In the genomic region with DNA sequence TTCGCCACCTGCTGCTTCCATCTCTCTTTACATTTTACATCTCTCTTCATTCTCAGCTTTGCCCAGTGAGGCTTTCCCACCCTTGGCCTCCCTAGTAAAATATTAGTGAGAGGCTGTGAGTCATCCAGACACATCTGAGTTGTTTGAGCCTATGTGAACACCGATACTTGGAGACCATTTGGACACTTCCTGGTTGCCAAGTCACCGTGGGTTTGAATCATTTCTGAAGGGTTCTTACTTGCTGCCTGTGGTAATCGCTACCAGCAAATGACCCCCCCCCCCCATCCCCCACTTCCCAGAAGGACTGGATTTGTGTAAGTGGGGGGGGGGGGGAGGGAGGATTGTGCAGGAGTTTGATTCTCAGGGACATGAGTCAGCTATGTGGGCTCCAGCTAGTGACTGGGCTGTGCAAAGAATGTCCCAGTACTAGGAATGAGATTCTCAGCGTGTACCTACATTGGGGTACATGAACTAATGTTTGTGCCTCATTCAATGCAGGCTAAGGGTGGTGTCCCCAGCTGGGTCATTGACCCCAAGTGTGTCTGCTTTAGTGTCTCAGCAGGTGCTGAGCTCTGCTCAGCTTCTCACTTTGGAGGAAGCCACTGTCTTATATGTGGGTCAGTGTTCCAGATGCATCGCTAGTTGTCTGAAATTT, we compare ENCODE assay signal across 12 mouse cellular contexts.
DNase-seq lines count a peak whose midpoint lies in the region; ATAC-seq lines count a peak whose summit lies in the region.
"Had no signal": no experiment of that assay in that cellular context is flagged by ENCODE, and none has a peak within 500 bp of the region (broad histone marks: within the 10 kb centered on the region; RNA-seq: fewer than 3 reads in every experiment).

No protein-coding gene starts in this region.

- H3K27me3 ChIP-seq in midbrain, embryonic 13.5 days: no peaks in the 10 kb centered on the region
- no peaks in the 10 kb centered on the region for H3K27me3 ChIP-seq in midbrain, embryonic 10.5 days (ENCODE audit: low read depth, poor library complexity, severe bottlenecking)
- H3K27me3 ChIP-seq in hindbrain, embryonic 12.5 days: no peaks in the 10 kb centered on the region
- H3K27me3 ChIP-seq in neural tube, embryonic 15.5 days (replicated peaks): no peaks in the 10 kb centered on the region
- H3K27me3 ChIP-seq: heart, embryonic 13.5 days had no signal

- peak; percentile 38 for DNase-seq in adrenal gland, postnatal 14 days
- DNase-seq in adrenal gland, adult 8-10 months: no peak
- no peak for DNase-seq in midbrain, embryonic 10.5 days (ENCODE audit: low spot score)
- no peak for DNase-seq in layer of hippocampus, adult 8-10 months (ENCODE audit: low spot score in 2 of 2)
- DNase-seq in c-Kit-positive CD71-positive TER-119-positive erythroid progenitor cells, embryonic 14.5 days (ENCODE audit: low spot score): no peak
- DNase-seq: B cell, adult 2 months; cerebellum, adult 2 months had no signal

- no peaks in the 10 kb centered on the region for H3K36me3 ChIP-seq in midbrain, embryonic 13.5 days
- H3K36me3 ChIP-seq in midbrain, embryonic 10.5 days: peaks cover 38% of the 10 kb centered on the region
- H3K36me3 ChIP-seq in hindbrain, embryonic 12.5 days: peaks cover 14% of the 10 kb centered on the region; the same call in 1 of the 2 replicates
- no peaks in the 10 kb centered on the region for H3K36me3 ChIP-seq in neural tube, embryonic 15.5 days

- H3K9ac ChIP-seq in midbrain, embryonic 13.5 days (replicated peaks): no peak overlapping the region
- no peak overlapping the region for H3K9ac ChIP-seq in hindbrain, embryonic 12.5 days
- no peak overlapping the region for H3K9ac ChIP-seq in neural tube, embryonic 15.5 days (replicated peaks)
- H3K9ac ChIP-seq: heart, embryonic 13.5 days had no signal

- H3K9me3 ChIP-seq in midbrain, embryonic 13.5 days: no peaks in the 10 kb centered on the region
- no peaks in the 10 kb centered on the region for H3K9me3 ChIP-seq in midbrain, embryonic 10.5 days (replicated peaks)
- no peaks in the 10 kb centered on the region for H3K9me3 ChIP-seq in hindbrain, embryonic 12.5 days (replicated peaks)
- H3K9me3 ChIP-seq in neural tube, embryonic 15.5 days (replicated peaks): no peaks in the 10 kb centered on the region
- H3K9me3 ChIP-seq: heart, embryonic 13.5 days had no signal

- peak overlapping the region; percentile 70 for H3K27ac ChIP-seq in midbrain, embryonic 13.5 days
- no peak overlapping the region for H3K27ac ChIP-seq in midbrain, embryonic 10.5 days (replicated peaks)
- peak overlapping the region; percentile 69; the same call in 1 of the 2 replicates for H3K27ac ChIP-seq in hindbrain, embryonic 12.5 days
- H3K27ac ChIP-seq in neural tube, embryonic 15.5 days (replicated peaks): peak overlapping the region; percentile 62
- H3K27ac ChIP-seq: heart, embryonic 13.5 days had no signal

- ATAC-seq in midbrain, embryonic 13.5 days: peak; percentile 44
- ATAC-seq in hindbrain, embryonic 12.5 days (ENCODE audit: low FRiP score): peak; percentile 32
- ATAC-seq in neural tube, embryonic 15.5 days (ENCODE audit: low FRiP score): peak; percentile 51; the same call in 1 of the 2 replicates

- no peak overlapping the region for H3K4me3 ChIP-seq in midbrain, embryonic 13.5 days (replicated peaks)
- H3K4me3 ChIP-seq in midbrain, embryonic 10.5 days: no peak overlapping the region
- H3K4me3 ChIP-seq in hindbrain, embryonic 12.5 days: no peak overlapping the region
- no peak overlapping the region for H3K4me3 ChIP-seq in neural tube, embryonic 15.5 days (replicated peaks)
- H3K4me3 ChIP-seq: heart, embryonic 13.5 days had no signal

- WGBS in midbrain, embryonic 13.5 days: 77% methylated on average over 6 of the region's 6 CpGs
- WGBS in midbrain, embryonic 10.5 days: 91% methylated on average over 6 of the region's 6 CpGs
- 87% methylated on average over 6 of the region's 6 CpGs for WGBS in hindbrain, embryonic 12.5 days
- WGBS in neural tube, embryonic 15.5 days: 82% methylated on average over 6 of the region's 6 CpGs

- H3K4me2 ChIP-seq in midbrain, embryonic 13.5 days (replicated peaks): peak overlapping the region; percentile 6; the same call in 1 of the 2 replicates
- no peak overlapping the region for H3K4me2 ChIP-seq in hindbrain, embryonic 12.5 days (replicated peaks)
- H3K4me2 ChIP-seq in neural tube, embryonic 15.5 days: peak overlapping the region; percentile 25; the same call in 1 of the 2 replicates
- H3K4me2 ChIP-seq: heart, embryonic 13.5 days; liver, embryonic 11.5 days had no signal

- peaks cover 32% of the 10 kb centered on the region for H3K4me1 ChIP-seq in midbrain, embryonic 13.5 days (replicated peaks)
- peaks cover 6% of the 10 kb centered on the region for H3K4me1 ChIP-seq in midbrain, embryonic 10.5 days
- H3K4me1 ChIP-seq in hindbrain, embryonic 12.5 days: peaks cover 20% of the 10 kb centered on the region
- peaks cover 29% of the 10 kb centered on the region for H3K4me1 ChIP-seq in neural tube, embryonic 15.5 days
- H3K4me1 ChIP-seq: heart, embryonic 13.5 days had no signal
